Mouse (Mus musculus) lung, postnatal 0 days (tissue): Measurements from ENCODE around the gene Crocc.

ENCODE experiments used
- CTCF ChIP-seq: IDR thresholded peaks from 2 replicates; pipeline ENCODE4 v1.5.1; 2016; ENCODE audit warnings: antibody characterized with exemption, mild to moderate bottlenecking
- EP300 ChIP-seq: IDR thresholded peaks from 2 replicates; pipeline ENCODE4 v1.6.1; 2016; ENCODE audit warnings: antibody characterized with exemption, mild to moderate bottlenecking, control low read depth

DNA sequence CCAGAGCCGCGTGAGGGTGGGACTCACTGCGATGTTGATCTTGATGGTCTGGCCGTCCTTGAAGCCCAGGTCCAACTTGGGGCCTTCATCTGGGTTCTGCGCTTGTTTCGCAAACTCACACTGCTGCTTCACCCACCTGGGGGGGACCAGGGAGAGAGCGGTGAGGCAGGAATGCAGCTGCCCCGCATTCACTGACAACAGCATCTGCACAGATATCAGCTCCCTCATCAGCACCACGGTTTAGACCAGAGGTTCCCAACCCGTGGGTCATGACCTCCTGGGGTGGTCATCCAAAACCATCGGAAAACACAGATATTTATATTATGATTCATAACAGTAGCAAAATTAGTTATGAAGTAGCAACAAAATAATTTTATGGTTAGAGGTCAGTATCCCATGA is 12.2 kb upstream of the Crocc start:
- TF ChIP-seq CTCF (no peak), EP300 (no peak)
